Mouse (Mus musculus) olfactory bulb, adult 2 months (tissue): ENCODE data around the gene Mob3c. TPM values are rescaled to one million over a fixed set of nuclear protein-coding genes. Genes with fewer than 3 reads are reported as not detected.

Experiments
- H3K27ac ChIP-seq: fragments of 200-500 bp; 2 replicates; pipeline ENCODE4 v1.5.1; 2012; ENCODE audit warnings: low read depth, low read length; ENCODE audit not compliant: insufficient read depth
- H3K4me1 ChIP-seq: fragments of 200-500 bp; 2 replicates; pipeline ENCODE4 v1.6.1; 2012; ENCODE audit warnings: low read length; ENCODE audit not compliant: control insufficient read depth, insufficient read depth
- H3K4me3 ChIP-seq: fragments of 200-500 bp; 2 replicates; pipeline ENCODE4 v1.5.1; 2012; ENCODE audit warnings: mild to moderate bottlenecking, low read depth, low read length, moderate library complexity; ENCODE audit not compliant: insufficient read depth
- CTCF ChIP-seq: fragments of 200-500 bp; IDR thresholded peaks from 2 replicates; pipeline ENCODE4 v1.5.1; 2012; ENCODE audit warnings: low read depth, mild to moderate bottlenecking, low read length, moderate library complexity; ENCODE audit not compliant: insufficient read depth
- POLR2A ChIP-seq: fragments of 200-500 bp; IDR thresholded peaks from 2 replicates; pipeline ENCODE4 v1.6.1; 2012; ENCODE audit warnings: mild to moderate bottlenecking, low read depth, low read length, moderate library complexity; ENCODE audit not compliant: insufficient read depth
- WGBS: fragments of 180-500 bp; shearing (Covaris S2); methylation state at CpG from one replicate; pipeline ENCODE4 v1.1.7; 2018; 5-methylcytosine and 5-hydroxymethylcytosine counted together
- polyA plus RNA-seq: library from polyadenylated mRNA; stranded (reverse); fragments of >200 nt; gene quantifications from 2 replicates; pipeline ENCODE4 v1.2.4, GENCODE M21; 2012; ENCODE audit warnings: low replicate concordance; ENCODE audit not compliant: missing spikeins, insufficient read depth, insufficient read length

Gene Mob3c
- polyA plus RNA-seq: not detected in 2 replicates

DNA sequence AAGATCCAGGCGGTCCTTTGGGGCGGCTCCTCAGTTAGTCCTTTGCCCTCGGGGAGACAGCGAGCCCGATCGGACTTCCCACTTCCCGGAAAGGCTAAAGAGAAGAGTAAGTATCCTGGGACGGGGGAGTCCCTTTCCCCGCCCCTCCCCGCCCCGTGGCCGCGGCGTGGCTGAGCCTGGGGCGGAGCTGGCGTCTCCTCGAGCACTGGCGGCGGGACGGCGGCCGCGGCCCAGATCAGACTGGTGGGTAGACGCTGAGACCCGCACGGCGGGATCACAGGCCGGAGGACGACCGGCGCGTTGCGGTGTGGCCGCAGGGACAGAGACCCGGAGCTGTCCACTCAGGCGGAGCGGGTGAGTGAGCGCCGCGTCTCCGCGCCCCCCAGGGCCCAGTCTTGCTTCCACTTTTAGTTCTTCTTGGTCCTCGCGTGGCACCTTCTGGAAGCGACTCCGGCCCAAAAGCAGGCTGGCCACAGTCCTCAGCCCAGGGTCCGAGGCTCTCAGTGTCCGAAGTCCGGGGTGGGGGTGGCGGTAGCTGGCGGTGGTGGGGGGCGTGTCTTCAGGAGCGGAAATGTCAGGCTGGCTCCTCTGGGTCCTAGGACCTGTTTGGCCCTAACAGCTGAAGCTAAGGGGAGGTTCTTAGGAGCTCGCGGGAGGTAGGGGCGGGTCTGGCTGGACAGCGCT lies at the start of gene Mob3c:
Mob3c (plus strand) TSS at position 205 of the 684 bp plus-strand sequence.
- Histone ChIP-seq H3K27ac (no peak within 1 kb of the TSS), H3K4me1 (peaks cover 4% of the 10 kb centered on the region; the same call in 1 of the 2 replicates), H3K4me3 (peak within 1 kb of the TSS; percentile 73)
- TF ChIP-seq CTCF: no peak
- 0 out of 2 replicates have a peak, but pooled peaks have one; percentile 36 for TF ChIP-seq POLR2A
- under 1% methylated on average over 54 of the region's 57 CpGs for WGBS

DNA sequence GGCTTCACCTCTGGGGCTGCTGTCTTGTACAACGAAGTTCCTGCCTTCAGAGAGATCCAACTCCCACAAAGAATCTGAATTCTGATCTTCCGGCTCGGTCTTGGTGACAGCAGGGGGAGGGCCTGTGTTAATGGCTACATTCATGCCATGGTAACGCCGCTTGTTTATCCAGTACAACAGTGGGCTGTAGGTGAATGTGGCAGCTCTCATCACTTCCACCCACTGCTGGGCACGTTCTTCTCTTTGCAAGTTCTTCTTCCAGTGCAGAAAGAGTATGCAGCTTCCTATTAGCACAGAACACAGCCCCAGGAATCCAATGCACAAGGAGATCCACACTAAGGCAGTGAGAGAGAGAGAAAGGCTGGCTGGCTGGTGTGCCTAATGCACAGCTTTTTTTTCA lies 47.6 kb upstream of the Mob3c start:
- TF ChIP-seq CTCF (no peak), POLR2A (no peak)

GRCm38 (mm10) chr4:115780918-115781317 lies 47.0 kb upstream of the Mob3c start, which contains the start of gene Tex38:
Gene Tex38 (minus strand): TSS chr4:115781018.
- H3K27ac ChIP-seq: peak within 1 kb of the TSS; percentile 1; the same call in 1 of the 2 replicates
- 84% methylated on average over 3 of the region's 3 CpGs for WGBS
- H3K4me3 ChIP-seq: no peak within 1 kb of the TSS
- H3K4me1 ChIP-seq: peaks cover 10% of the 10 kb centered on the region; the same call in 1 of the 2 replicates
- no peak for TF ChIP-seq CTCF
- no peak for TF ChIP-seq POLR2A

More for the DNA sequence above, 47.6 kb upstream of the Mob3c start:
- 30% methylated on average over 6 of the region's 6 CpGs for WGBS
- Histone ChIP-seq H3K4me1 (peaks cover 10% of the 10 kb centered on the region; the same call in 1 of the 2 replicates), H3K4me3 (no peak overlapping the region), H3K27ac (peak overlapping the region; percentile 1; the same call in 1 of the 2 replicates)

DNA sequence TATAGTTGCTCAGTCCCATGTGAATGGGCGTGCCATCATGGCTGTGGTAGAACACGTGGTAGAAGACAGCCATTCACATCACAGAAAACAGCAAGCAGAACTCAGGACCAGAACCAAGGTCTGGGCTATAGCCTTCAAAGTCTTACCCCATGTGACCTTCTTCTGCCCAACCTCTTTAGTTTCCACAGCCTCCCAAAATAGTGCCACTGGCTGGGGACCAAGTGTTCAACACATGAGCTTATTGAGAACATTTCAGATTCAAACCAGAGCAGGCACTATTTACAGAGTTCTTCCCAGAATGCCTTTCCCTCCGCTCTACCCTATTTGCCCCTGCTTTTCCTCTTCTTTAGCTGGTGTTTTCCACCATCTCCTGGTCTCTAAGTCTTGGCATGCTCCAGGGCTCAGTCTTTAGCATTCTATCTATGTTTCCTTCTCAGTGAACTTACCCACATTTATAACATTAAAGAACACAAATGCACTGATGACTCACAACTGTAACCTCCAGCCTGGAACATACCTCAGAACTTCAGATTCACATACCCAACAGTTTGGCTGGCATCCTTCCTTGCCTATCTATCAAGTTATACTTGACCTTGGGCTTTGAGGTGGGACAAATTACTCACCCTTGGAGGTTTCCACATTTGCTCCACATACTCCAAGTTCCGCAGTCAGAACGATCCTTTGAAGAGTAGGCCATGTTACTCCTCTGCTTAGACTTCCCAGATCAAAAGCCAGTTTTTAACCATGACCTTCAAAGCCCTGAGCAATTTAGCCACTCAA lies 45.7 kb upstream of the Mob3c start:
- Histone ChIP-seq H3K4me1 (peaks cover 10% of the 10 kb centered on the region; the same call in 1 of the 2 replicates), H3K4me3 (no peak overlapping the region), H3K27ac (no peak overlapping the region)
- no peak for TF ChIP-seq CTCF
- WGBS: 84% methylated on average over 5 of the region's 5 CpGs

DNA sequence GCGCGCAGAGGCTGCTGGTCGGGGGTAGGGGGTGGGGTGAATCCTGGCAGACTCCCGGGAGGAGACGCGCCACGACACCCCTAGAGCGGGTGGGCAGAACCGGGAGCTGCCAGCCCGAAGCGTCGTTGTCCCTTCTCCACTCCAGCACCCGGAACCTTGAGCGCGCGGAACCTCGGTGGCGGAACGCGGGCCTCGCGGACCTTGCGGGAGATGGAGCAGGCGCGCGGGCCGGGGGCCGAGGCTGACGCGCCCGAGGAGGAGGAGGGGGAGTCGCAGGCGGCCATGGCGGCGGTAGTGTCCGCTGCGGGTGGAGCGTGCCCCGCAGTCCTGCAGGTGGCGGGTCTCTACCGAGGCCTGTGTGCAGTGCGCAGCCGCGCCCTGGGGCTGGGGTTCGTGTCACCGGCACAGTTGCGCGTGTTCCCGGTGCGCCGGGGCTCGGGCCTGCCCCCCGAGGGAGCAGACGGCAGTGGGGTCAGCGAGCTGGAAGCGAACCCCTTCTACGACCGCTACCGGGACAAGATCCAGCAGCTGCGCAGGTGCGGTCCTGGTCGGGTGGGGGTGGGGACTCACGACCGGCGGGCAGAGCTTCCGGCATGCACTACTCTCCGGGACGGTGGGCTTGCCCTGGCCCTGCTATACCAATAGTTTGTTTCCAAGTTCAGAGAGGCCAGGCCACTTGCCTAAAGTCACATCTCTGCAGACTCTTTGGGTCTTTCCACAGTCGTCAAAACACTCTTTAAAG lies 43.0 kb upstream of the Mob3c start, which contains the start of gene Atpaf1:
Atpaf1 (plus strand) TSS at position 44 of the 742 bp plus-strand sequence.
- peak within 1 kb of the TSS; percentile 81 for H3K4me3 ChIP-seq
- peak; percentile 64 for TF ChIP-seq POLR2A
- TF ChIP-seq CTCF: no peak
- under 1% methylated on average over 69 of the region's 69 CpGs for WGBS

DNA sequence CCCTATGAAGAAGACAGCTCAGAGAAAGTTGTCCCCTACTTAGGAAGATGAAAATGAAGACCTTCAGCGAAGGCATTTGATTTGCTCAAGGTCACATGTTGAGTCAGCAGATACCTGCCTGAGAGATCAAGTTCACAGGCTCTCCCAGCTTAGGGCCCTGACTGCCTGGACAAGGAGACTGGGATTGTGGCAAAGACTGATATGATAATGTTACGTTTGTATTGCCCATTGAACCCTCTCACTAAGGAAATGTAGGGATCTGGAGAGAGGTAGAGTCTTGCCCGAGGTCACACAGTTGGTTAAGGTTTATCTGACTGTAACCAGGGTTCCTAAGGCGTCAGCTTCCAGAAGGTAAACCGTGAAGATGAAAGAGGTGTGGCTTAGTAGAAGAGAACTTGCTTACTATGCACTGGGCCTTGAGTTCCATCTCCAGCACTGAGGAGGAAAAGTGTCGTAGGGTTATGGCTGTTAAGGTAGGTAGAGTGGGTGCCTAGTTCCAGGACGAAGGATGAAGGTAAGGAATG lies 42.3 kb upstream of the Mob3c start:
- 45% methylated on average over 7 of the region's 7 CpGs for WGBS
- TF ChIP-seq CTCF: no peak
- Histone ChIP-seq H3K4me1 (peaks cover 8% of the 10 kb centered on the region; the same call in 1 of the 2 replicates), H3K4me3 (peak overlapping the region; percentile 81), H3K27ac (peak overlapping the region; percentile 77)

More for the DNA sequence above, 43.0 kb upstream of the Mob3c start, which contains the start of gene Atpaf1:
- H3K27ac ChIP-seq: peak within 1 kb of the TSS; percentile 77
- peaks cover 12% of the 10 kb centered on the region; the same call in 1 of the 2 replicates for H3K4me1 ChIP-seq

- WGBS: 28% methylated on average over 3 of the region's 3 CpGs
- Histone ChIP-seq H3K27ac (peak overlapping the region; percentile 98; the same call in 1 of the 2 replicates), H3K4me1 (peaks cover 6% of the 10 kb centered on the region), H3K4me3 (no peak overlapping the region)
- TF ChIP-seq CTCF: no peak
- no peak for TF ChIP-seq POLR2A
These were observed 37.0 kb upstream of the Mob3c start for GRCm38 (mm10) chr4:115790864-115791263.

- TF ChIP-seq POLR2A (no peak), CTCF (no peak)
- 94% methylated on average over 3 of the region's 3 CpGs for WGBS
- Histone ChIP-seq H3K27ac (no peak overlapping the region), H3K4me3 (no peak overlapping the region), H3K4me1 (peaks cover 3% of the 10 kb centered on the region)
These were observed 32.5 kb upstream of the Mob3c start for GRCm38 (mm10) chr4:115795360-115795759.

DNA sequence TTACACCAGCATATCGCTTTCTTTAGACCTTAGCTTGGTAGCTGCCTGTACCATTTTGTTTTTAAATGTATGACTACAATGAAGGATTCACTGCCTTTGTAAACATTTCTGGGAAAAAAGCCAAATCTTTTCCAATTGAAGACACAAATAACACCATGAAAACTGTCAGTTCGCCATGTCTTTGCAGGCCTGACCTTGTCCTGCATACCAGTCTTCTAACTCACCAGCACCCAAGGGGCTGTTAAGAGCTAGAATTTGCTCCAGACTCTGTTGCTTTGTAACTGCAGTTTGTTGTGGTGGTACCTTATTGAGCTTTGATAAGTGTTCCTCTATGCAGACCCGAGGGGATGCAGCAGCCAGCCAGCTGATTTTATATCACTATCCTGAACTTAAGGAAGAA lies 27.9 kb upstream of the Mob3c start:
- Histone ChIP-seq H3K27ac (no peak overlapping the region), H3K4me3 (no peak overlapping the region), H3K4me1 (no peaks in the 10 kb centered on the region)
- 20% methylated on average over 3 of the region's 3 CpGs for WGBS
- TF ChIP-seq CTCF: no peak
- no peak for TF ChIP-seq POLR2A
